Mouse (Mus musculus): ENCODE results near the gene Rab25. TPM values are rescaled to one million over a fixed set of nuclear protein-coding genes. Genes with fewer than 3 reads are reported as not detected.
"Not testable (repeated sequence)": the region's sequence is repeated elsewhere in the genome, so short reads cannot be mapped to it uniquely, and the experiment has no call there.

The Rab25 gene
- 0.23 TPM in 1 of 2 replicates, not detected in the other for polyA plus RNA-seq (2015; fragmentation: Nextera tagmentation; extraction: Ambion mirVana)

GRCm38 (mm10) chr3:88548180-88548917 lies at the start of gene Rab25:
Rab25 (minus strand) TSS chr3:88548300.
- H3K27me3 ChIP-seq: no peaks in the 10 kb centered on the region
- H3K4me3 ChIP-seq: no peak within 1 kb of the TSS
- no peak for ATAC-seq (ENCODE audit: low FRiP score, low read depth)
- no peaks in the 10 kb centered on the region for H3K36me3 ChIP-seq
- WGBS: 54% methylated on average over 18 of the region's 18 CpGs
- H3K9me3 ChIP-seq: no peaks in the 10 kb centered on the region
- H3K9ac ChIP-seq: no peak within 1 kb of the TSS
- peaks cover 14% of the 10 kb centered on the region for H3K4me1 ChIP-seq (replicated peaks)
- H3K27ac ChIP-seq (replicated peaks): no peak within 1 kb of the TSS
- no peak within 1 kb of the TSS for H3K4me2 ChIP-seq

- H3K9me3 ChIP-seq; ATAC-seq (ENCODE audit: low FRiP score, low read depth); H3K4me3 ChIP-seq; H3K27ac ChIP-seq (replicated peaks); H3K27me3 ChIP-seq; H3K4me2 ChIP-seq; H3K9ac ChIP-seq; H3K4me1 ChIP-seq (replicated peaks); H3K36me3 ChIP-seq: not testable (repeated sequence)
- whole genome bisulfite sequencing: 78% methylated on average over 4 of the region's 4 CpGs
Measured at GRCm38 (mm10) chr3:88596547-88596946, 48.4 kb upstream of the Rab25 start.

DNA sequence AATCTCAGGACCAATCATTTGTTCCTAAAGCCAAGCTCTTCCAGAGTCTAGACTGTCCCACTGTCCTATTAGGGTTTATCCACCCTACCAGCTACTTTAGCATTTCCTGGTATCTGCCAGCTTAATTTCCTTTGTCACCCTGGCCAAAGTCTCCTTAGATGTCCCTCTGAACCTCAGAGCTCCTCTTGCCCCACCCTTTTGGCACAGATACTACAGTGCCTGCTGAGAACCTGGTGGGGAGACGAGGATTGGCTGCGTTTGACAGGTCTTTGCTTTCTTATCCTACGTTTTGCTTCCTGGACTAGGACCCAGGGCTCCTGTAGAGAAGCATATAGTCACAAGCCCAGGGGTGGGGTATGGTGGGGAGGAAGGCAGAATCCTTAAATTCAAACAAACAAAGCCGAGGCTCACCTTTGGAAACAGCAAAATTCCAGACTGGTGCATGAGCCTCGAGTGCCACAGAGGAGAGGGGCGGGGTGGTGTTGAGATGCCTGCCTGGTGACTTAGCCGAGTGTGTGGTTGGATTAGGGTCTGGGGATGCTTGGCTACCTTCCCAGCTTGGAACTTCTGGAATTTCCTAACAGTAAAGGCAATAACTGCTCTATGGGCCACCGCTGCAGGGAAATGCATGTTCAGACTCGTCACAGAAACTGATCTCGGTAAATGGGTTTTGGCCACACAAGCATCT lies 45.9 kb upstream of the Rab25 start:
- H3K9me3 ChIP-seq: no peaks in the 10 kb centered on the region
- H3K4me1 ChIP-seq (replicated peaks): peaks cover 3% of the 10 kb centered on the region; the same call in 1 of the 2 replicates
- no peak overlapping the region for H3K4me2 ChIP-seq
- H3K9ac ChIP-seq: no peak overlapping the region
- ATAC-seq (ENCODE audit: low FRiP score, low read depth): no peak
- no peak overlapping the region for H3K27ac ChIP-seq (replicated peaks)
- no peak overlapping the region for H3K4me3 ChIP-seq
- H3K27me3 ChIP-seq: no peaks in the 10 kb centered on the region
- 0 out of 2 replicates have a peak, but pooled peaks cover 3% of the 10 kb centered on the region for H3K36me3 ChIP-seq
- WGBS: 70% methylated on average over 10 of the region's 10 CpGs

DNA sequence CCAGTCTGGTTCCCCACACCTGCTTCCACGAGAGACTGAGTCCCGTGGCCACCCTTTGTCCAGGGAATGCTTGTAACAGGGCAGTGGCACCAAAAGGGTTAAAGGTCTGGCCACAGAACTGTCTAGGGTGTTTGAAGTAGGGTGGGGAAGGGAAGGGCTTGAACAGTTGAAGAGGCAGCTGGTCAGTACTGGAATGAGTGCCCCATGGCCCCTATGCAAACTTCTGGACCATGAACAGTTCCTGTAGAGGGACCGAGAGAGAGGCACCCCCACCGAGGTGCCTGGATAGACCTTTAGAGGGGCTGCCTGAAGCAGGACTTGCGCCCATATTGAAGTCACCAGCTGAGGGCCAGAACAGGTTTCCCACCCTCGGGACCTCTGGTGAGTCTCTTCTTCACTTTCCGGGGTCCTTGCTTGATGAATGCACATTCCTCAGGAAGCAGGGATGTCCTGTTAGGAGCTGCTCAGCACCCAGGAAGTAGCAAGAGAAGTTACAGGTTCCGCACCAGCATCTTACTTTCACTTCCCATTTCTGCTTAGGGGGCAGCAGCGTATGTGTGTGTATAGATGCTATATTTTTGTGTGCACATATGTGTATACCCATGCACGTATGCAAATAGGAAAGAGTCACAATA lies 45.0 kb upstream of the Rab25 start:
- ATAC-seq (ENCODE audit: low FRiP score, low read depth): no peak
- no peaks in the 10 kb centered on the region for H3K27me3 ChIP-seq
- H3K4me2 ChIP-seq: no peak overlapping the region
- no peak overlapping the region for H3K9ac ChIP-seq
- 78% methylated on average over 10 of the region's 10 CpGs for WGBS
- H3K4me1 ChIP-seq (replicated peaks): peaks cover 3% of the 10 kb centered on the region; the same call in 1 of the 2 replicates
- H3K36me3 ChIP-seq: peaks cover 10% of the 10 kb centered on the region
- no peak overlapping the region for H3K27ac ChIP-seq (replicated peaks)
- H3K4me3 ChIP-seq: no peak overlapping the region
- no peaks in the 10 kb centered on the region for H3K9me3 ChIP-seq

DNA sequence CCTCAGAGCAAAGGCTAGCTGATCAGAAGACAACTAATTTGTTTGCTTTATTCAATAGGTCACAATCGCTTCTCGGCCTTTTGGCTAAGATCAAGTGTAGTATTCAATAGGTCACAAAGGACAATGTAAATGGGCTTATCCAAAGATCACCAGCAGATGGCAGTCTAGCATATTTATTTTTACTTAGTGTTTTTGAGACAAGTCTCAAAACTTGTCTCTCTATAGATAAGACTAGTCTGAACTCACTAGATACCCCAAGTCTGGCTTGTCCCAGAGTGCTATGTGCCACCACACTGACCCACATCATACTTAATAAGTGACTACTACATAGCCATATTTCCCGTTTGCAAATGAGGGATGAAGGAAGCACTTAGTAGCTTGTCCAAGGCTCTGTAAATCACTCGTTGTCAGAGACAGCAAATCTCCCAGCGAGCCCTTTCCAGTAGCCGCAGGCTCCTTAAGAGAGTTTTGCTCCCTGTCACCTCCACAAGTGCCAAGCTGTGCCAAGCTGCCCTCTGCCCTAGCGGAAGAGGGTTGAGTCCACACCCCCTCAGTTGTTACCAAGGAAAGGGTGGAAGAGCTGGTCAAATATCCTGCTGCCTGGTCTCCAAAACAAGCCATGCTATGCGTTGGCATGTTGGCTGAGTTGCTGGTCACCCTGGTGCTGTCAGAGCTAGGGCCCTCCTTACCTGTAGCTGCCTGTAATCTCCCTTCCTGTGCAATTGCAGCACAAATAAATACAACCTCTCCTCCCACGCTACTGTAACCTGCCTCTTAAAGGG lies 44.0 kb upstream of the Rab25 start:
- no peaks in the 10 kb centered on the region for H3K9me3 ChIP-seq
- H3K27ac ChIP-seq (replicated peaks): no peak overlapping the region
- peaks cover 19% of the 10 kb centered on the region for H3K36me3 ChIP-seq
- peaks cover 3% of the 10 kb centered on the region; the same call in 1 of the 2 replicates for H3K4me1 ChIP-seq (replicated peaks)
- no peaks in the 10 kb centered on the region for H3K27me3 ChIP-seq
- H3K4me3 ChIP-seq: no peak overlapping the region
- H3K4me2 ChIP-seq: no peak overlapping the region
- 31% methylated on average over 9 of the region's 9 CpGs for WGBS
- no peak for ATAC-seq (ENCODE audit: low FRiP score, low read depth)
- H3K9ac ChIP-seq: no peak overlapping the region

DNA sequence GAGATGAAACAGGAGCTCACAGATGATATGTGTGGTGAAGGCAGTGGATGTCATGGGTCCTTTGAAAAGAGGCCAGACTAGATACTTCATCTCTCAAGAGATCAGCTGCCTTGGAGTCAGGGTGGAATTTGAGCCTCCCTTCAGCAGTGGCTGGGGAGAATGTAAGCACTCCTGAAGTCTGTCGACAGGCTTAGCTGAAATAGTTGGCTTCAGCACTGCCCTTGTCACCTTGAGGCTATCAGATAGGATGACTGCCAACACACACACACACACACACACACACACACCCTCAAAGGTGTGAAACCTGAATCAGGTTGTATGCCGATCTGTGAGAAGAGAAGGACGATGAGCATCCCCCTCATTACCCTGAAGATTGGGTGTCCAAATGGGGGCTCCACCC lies 42.9 kb upstream of the Rab25 start:
- Histone ChIP-seq H3K27me3 (no peaks in the 10 kb centered on the region), H3K9ac (no peak overlapping the region), H3K4me2 (no peak overlapping the region), H3K36me3 (peaks cover 29% of the 10 kb centered on the region), H3K4me1 (replicated peaks) (peaks cover 3% of the 10 kb centered on the region; the same call in 1 of the 2 replicates), H3K4me3 (no peak overlapping the region), H3K27ac (replicated peaks) (no peak overlapping the region), H3K9me3 (no peaks in the 10 kb centered on the region)
- 0 out of 2 replicates have a peak, but pooled peaks have one; percentile 9 for ATAC-seq (ENCODE audit: low FRiP score, low read depth)
- 69% methylated on average over 3 of the region's 3 CpGs for WGBS

DNA sequence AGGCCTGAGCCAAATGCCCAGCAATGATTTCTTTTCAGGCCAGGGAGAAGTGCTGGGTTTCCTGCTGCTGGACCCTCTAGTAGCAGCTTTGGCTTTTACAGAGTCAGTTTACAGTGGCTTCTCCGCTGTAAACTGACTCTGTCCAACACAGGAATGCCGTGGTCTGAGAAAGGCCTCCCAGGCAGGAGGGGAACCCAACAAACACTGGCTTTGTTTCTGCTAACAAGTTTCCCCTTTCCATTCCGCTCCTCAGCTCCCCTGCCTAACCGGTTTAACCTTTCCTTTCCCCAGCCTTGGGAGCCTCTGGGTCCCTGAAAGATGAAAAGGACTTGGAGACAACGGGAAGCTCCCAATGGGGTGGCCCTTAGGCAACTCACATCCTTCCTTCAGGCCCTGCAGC lies 42.1 kb upstream of the Rab25 start:
- H3K9me3 ChIP-seq: no peaks in the 10 kb centered on the region
- no peaks in the 10 kb centered on the region for H3K27me3 ChIP-seq
- H3K27ac ChIP-seq (replicated peaks): no peak overlapping the region
- H3K36me3 ChIP-seq: peaks cover 36% of the 10 kb centered on the region
- peaks cover 3% of the 10 kb centered on the region; the same call in 1 of the 2 replicates for H3K4me1 ChIP-seq (replicated peaks)
- no peak for ATAC-seq (ENCODE audit: low FRiP score, low read depth)
- H3K4me3 ChIP-seq: no peak overlapping the region
- H3K9ac ChIP-seq: no peak overlapping the region
- WGBS: 28% methylated on average over 5 of the region's 5 CpGs
- no peak overlapping the region for H3K4me2 ChIP-seq

GRCm38 (mm10) chr3:88586640-88587039 lies 38.5 kb upstream of the Rab25 start:
- H3K9ac ChIP-seq: no peak overlapping the region
- no peaks in the 10 kb centered on the region for H3K27me3 ChIP-seq
- no peak overlapping the region for H3K4me3 ChIP-seq
- H3K4me1 ChIP-seq (replicated peaks): 0 out of 2 replicates have a peak, but pooled peaks cover 1% of the 10 kb centered on the region
- no peak for ATAC-seq (ENCODE audit: low FRiP score, low read depth)
- no peaks in the 10 kb centered on the region for H3K9me3 ChIP-seq
- WGBS: 98% methylated on average over 5 of the region's 5 CpGs
- no peak overlapping the region for H3K4me2 ChIP-seq
- no peak overlapping the region for H3K27ac ChIP-seq (replicated peaks)
- peaks cover 63% of the 10 kb centered on the region for H3K36me3 ChIP-seq

DNA sequence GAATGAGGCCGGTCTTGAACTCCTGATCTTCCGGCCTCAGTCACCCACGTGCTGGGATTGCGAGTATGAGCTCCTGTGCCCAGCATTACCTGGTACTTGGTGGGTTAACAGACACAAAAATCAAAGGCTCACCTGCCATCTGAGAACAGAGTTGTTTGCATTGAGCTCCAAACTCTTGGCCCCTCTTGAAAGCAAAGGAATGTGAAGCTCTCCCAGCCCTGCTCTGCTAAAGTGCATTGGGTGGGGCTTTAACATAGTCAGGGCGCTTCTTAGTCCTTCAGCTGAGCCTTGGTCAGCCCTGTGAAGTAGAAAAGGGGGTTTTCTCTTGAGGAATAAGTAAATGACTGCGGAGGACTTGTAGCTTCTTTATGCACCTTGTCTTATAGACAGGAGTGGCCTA lies 37.7 kb upstream of the Rab25 start:
- WGBS: over 99% methylated on average over 6 of the region's 6 CpGs
- H3K4me3 ChIP-seq: no peak overlapping the region
- no peak overlapping the region for H3K27ac ChIP-seq (replicated peaks)
- peaks cover 5% of the 10 kb centered on the region for H3K4me1 ChIP-seq (replicated peaks)
- H3K4me2 ChIP-seq: no peak overlapping the region
- no peak overlapping the region for H3K9ac ChIP-seq
- no peaks in the 10 kb centered on the region for H3K9me3 ChIP-seq
- no peaks in the 10 kb centered on the region for H3K27me3 ChIP-seq
- ATAC-seq (ENCODE audit: low FRiP score, low read depth): no peak
- peaks cover 67% of the 10 kb centered on the region for H3K36me3 ChIP-seq

DNA sequence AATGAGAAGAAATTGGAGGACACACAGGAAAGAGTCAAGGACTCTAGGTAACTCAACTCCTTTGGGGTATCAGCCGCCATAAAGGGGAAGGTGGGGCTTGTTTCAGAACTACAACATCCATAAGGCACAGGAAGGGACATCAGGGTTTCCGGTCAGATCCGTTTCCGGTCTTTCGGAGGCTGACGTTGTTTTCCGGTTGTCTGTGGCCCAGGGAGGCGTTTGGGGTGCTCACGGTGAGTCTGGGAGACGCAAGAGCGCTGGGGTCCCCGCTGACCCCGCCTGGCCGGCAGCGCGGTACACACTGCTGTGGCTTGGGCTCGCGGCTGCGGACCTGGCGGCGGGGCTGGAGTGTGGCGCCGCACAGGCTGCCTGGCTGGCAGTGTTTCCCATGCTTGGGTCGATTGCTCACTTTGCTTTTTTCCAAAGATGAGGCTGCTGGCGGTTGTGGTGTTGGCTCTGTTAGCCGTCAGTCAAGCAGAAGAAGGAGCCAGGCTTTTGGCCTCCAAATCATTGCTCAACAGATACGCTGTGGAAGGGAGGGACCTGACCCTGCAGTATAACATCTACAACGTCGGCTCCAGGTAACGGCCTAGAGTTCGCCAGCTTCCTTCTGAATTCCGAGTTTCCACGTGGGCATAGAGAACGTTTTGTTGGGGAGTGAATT lies 31.5 kb upstream of the Rab25 start:
- peaks cover 17% of the 10 kb centered on the region for H3K4me1 ChIP-seq (replicated peaks)
- peak overlapping the region; percentile 91 for H3K9ac ChIP-seq
- H3K4me3 ChIP-seq: peak overlapping the region; percentile 88
- WGBS: under 1% methylated on average over 34 of the region's 34 CpGs
- no peaks in the 10 kb centered on the region for H3K9me3 ChIP-seq
- ATAC-seq (ENCODE audit: low FRiP score, low read depth): peak; percentile 87
- peaks cover 31% of the 10 kb centered on the region for H3K36me3 ChIP-seq
- peak overlapping the region; percentile 65 for H3K27ac ChIP-seq (replicated peaks)
- H3K4me2 ChIP-seq: peak overlapping the region; percentile 66
- no peaks in the 10 kb centered on the region for H3K27me3 ChIP-seq

All from hindbrain, embryonic 15.5 days (tissue).